Mouse (Mus musculus): ENCODE results near the gene Miga2. TPM values are rescaled to one million over a fixed set of nuclear protein-coding genes. Genes with fewer than 3 reads are reported as not detected.
A peak's percentile ranks its signal among the peaks of the same experiment; 100 is the strongest.
"Not testable (repeated sequence)": the region's sequence is repeated elsewhere in the genome, so short reads cannot be mapped to it uniquely, and the experiment has no call there.

Miga2 gene
- polyA plus RNA-seq, 1 experiment from 2014 or later: 43.3 TPM

GRCm38 (mm10) chr2:30413038-30413973 lies 49.3 kb downstream of the Miga2 start:
- in situ Hi-C loops (cut with MboI; ENCODE audit: low pct_unique_long_range_greater_than_20kb): no loop called here
- ChIA-PET POLR2A (interaction anchor here (1.6 kb wide), 1 partner anchor 28 kb away, joined by 4 read pairs; no protein-coding TSS in a partner anchor), CTCF (interaction anchor here (1.3 kb wide), 1 partner anchor 11 kb away, joined by 3 read pairs; no protein-coding TSS in a partner anchor)
- no peaks in the 10 kb centered on the region for H3K27me3 ChIP-seq
- no peak for ATAC-seq
- no peak for DNase-seq (ENCODE audit: low read depth, low spot score)
- no peak for TF ChIP-seq CTCF (IDR thresholded peaks at IDR 0.05)

GRCm38 (mm10) chr2:30414101-30414500 lies 50.1 kb downstream of the Miga2 start:
- ChIA-PET CTCF (no interaction called here), POLR2A (interaction anchor here (0.6 to 1.6 kb wide), 2 partner anchors 29 to 95 kb away, joined by 4 read pairs; no protein-coding TSS in a partner anchor)
- no peaks in the 10 kb centered on the region for H3K27me3 ChIP-seq
- in situ Hi-C loops (cut with MboI; ENCODE audit: low pct_unique_long_range_greater_than_20kb): no loop called here
- ATAC-seq (no peak), DNase-seq (ENCODE audit: low read depth, low spot score) (no peak)
- no peak for TF ChIP-seq CTCF (IDR thresholded peaks at IDR 0.05)

GRCm38 (mm10) chr2:30414681-30415080 lies 50.6 kb downstream of the Miga2 start:
- ChIA-PET POLR2A (interaction anchor here (0.6 to 1.6 kb wide), 4 partner anchors 10 to 96 kb away, joined by 3 to 4 read pairs (median 4); partner anchors contain the start of gene Dolpp1), CTCF (no interaction called here)
- DNase-seq (ENCODE audit: low read depth, low spot score) (no peak), ATAC-seq (no peak)
- H3K27me3 ChIP-seq: no peaks in the 10 kb centered on the region
- no peak for TF ChIP-seq CTCF (IDR thresholded peaks at IDR 0.05)
- in situ Hi-C loops (cut with MboI; ENCODE audit: low pct_unique_long_range_greater_than_20kb): no loop called here

- no peak for TF ChIP-seq CTCF (IDR thresholded peaks at IDR 0.05)
- in situ Hi-C loops (cut with MboI; ENCODE audit: low pct_unique_long_range_greater_than_20kb): no loop called here
Observed at GRCm38 (mm10) chr2:30415157-30415935, 51.3 kb downstream of the Miga2 start, which contains the start of gene Crat. TSS of gene Crat (minus strand) at chr2:30415813.

GRCm38 (mm10) chr2:30415936-30416648 lies 52.1 kb downstream of the Miga2 start, which contains the start of gene Ptpa:
TSS of gene Ptpa (plus strand) at chr2:30416039.
- CTCF ChIA-PET: no interaction called here
- in situ Hi-C loops (cut with MboI; ENCODE audit: low pct_unique_long_range_greater_than_20kb): no loop called here

More at GRCm38 (mm10) chr2:30415157-30415935, 51.3 kb downstream of the Miga2 start, which contains the start of gene Crat:
- no peak for DNase-seq (ENCODE audit: low read depth, low spot score)
- peak; percentile 79 for ATAC-seq
- ChIA-PET POLR2A (interaction anchor here (0.8 to 1.6 kb wide), 6 partner anchors 11 to 411 kb away, joined by 3 to 4 read pairs (median 3); partner anchors contain the start of gene Dolpp1), CTCF (no interaction called here)
- no peaks in the 10 kb centered on the region for H3K27me3 ChIP-seq

GRCm38 (mm10) chr2:30416649-30416965 lies 52.6 kb downstream of the Miga2 start:
- no peak for DNase-seq (ENCODE audit: low read depth, low spot score)
- in situ Hi-C loops (cut with MboI; ENCODE audit: low pct_unique_long_range_greater_than_20kb): no loop called here
- no peaks in the 10 kb centered on the region for H3K27me3 ChIP-seq
- CTCF ChIA-PET: interaction anchor here (0.6 kb wide), 1 partner anchor 370 kb away, joined by 3 read pairs; no protein-coding TSS in a partner anchor
- ATAC-seq: no peak
- POLR2A ChIA-PET: interaction anchor here (1.1 to 1.3 kb wide), 2 partner anchors 19 to 410 kb away, joined by 3 read pairs; no protein-coding TSS in a partner anchor
- no peak for TF ChIP-seq CTCF (IDR thresholded peaks at IDR 0.05)

More at GRCm38 (mm10) chr2:30415936-30416648, 52.1 kb downstream of the Miga2 start, which contains the start of gene Ptpa:
- H3K27me3 ChIP-seq: no peaks in the 10 kb centered on the region
- peak; percentile 47 for DNase-seq (ENCODE audit: low read depth, low spot score)
- TF ChIP-seq CTCF (IDR thresholded peaks at IDR 0.05): no peak
- ATAC-seq: peak; percentile 56
- POLR2A ChIA-PET: interaction anchor here (0.8 to 1.3 kb wide), 4 partner anchors 12 to 411 kb away, joined by 3 read pairs; no protein-coding TSS in a partner anchor

- ATAC-seq; in situ Hi-C loops (cut with MboI; ENCODE audit: low pct_unique_long_range_greater_than_20kb); H3K27me3 ChIP-seq; DNase-seq (ENCODE audit: low read depth, low spot score); POLR2A ChIA-PET: not testable (repeated sequence)
- CTCF ChIA-PET: interaction anchor here (0.6 kb wide), 1 partner anchor 369 kb away, joined by 3 read pairs; no protein-coding TSS in a partner anchor
Observed at GRCm38 (mm10) chr2:30417154-30417553, 53.1 kb downstream of the Miga2 start.

GRCm38 (mm10) chr2:30417595-30418165 lies 53.6 kb downstream of the Miga2 start:
- POLR2A ChIA-PET: no interaction called here
- in situ Hi-C loops (cut with MboI; ENCODE audit: low pct_unique_long_range_greater_than_20kb): no loop called here
- CTCF ChIA-PET: no interaction called here
- no peak for ATAC-seq
- DNase-seq (ENCODE audit: low read depth, low spot score): no peak
- TF ChIP-seq CTCF (IDR thresholded peaks at IDR 0.05): no peak
- H3K27me3 ChIP-seq: no peaks in the 10 kb centered on the region

- H3K27me3 ChIP-seq: no peaks in the 10 kb centered on the region
- CTCF ChIA-PET: no interaction called here
- POLR2A ChIA-PET: no interaction called here
- no peak for TF ChIP-seq CTCF (IDR thresholded peaks at IDR 0.05)
- DNase-seq (ENCODE audit: low read depth, low spot score): no peak
- ATAC-seq: no peak
- in situ Hi-C loops (cut with MboI; ENCODE audit: low pct_unique_long_range_greater_than_20kb): no loop called here
Observed at GRCm38 (mm10) chr2:30418259-30418658, 54.2 kb downstream of the Miga2 start.

Measured in Patski (cell line).